Mouse (Mus musculus) mouse embryonic stem cell (cell line): ENCODE data around the gene Galns.

Source experiments
- in situ Hi-C, 2 experiments: fragments of 300-500 bp; cut with MboI; formaldehyde crosslinking; loops; 1 replicate in 1 of 2; 3 replicates in 1 of 2; pipeline ENCODE4 v1.14.3; 2019 to 2020; ENCODE audit warnings: low sequenced_read_pairs in 2 of 2, low pct_unique_long_range_greater_than_20kb in 1 of 2, mixed read lengths in 1 of 2; ENCODE audit not compliant: unreplicated experiment in 1 of 2

Galns gene

GRCm38 (mm10) chr8:122611295-122612133 lies at the start of gene Galns, which contains the start of gene Trappc2l:
Galns (minus strand) TSS chr8:122611463.
Trappc2l (plus strand) TSS chr8:122611640.
- in situ Hi-C loops: no loop called here

GRCm38 (mm10) chr8:122660022-122660421 lies 48.8 kb upstream of the Galns start:
- in situ Hi-C loops: no loop called here

GRCm38 (mm10) chr8:122658807-122659160 lies 47.5 kb upstream of the Galns start:
- in situ Hi-C loops: no loop called here

GRCm38 (mm10) chr8:122658149-122658806 lies 47.0 kb upstream of the Galns start:
- in situ Hi-C loops: no loop called here

GRCm38 (mm10) chr8:122656056-122656999 lies 45.1 kb upstream of the Galns start:
- in situ Hi-C loops: no loop called here

- in situ Hi-C loops: no loop called here
Observed at GRCm38 (mm10) chr8:122654768-122655167, 43.5 kb upstream of the Galns start.

GRCm38 (mm10) chr8:122652643-122653042 lies 41.4 kb upstream of the Galns start:
- in situ Hi-C loops: no loop called here

- in situ Hi-C loops: no loop called here
Observed at GRCm38 (mm10) chr8:122651326-122651921, 40.2 kb upstream of the Galns start.

GRCm38 (mm10) chr8:122648192-122648970 lies 37.1 kb upstream of the Galns start:
- in situ Hi-C loops: no loop called here

- in situ Hi-C loops: no loop called here
Observed at GRCm38 (mm10) chr8:122646337-122646736, 35.1 kb upstream of the Galns start.

- in situ Hi-C loops: no loop called here
Observed at GRCm38 (mm10) chr8:122644175-122644954, 33.1 kb upstream of the Galns start.

- in situ Hi-C loops: no loop called here
Observed at GRCm38 (mm10) chr8:122642071-122642470, 30.8 kb upstream of the Galns start.

- in situ Hi-C loops: no loop called here
Observed at GRCm38 (mm10) chr8:122641406-122641805, 30.1 kb upstream of the Galns start.

- in situ Hi-C loops: no loop called here
Observed at GRCm38 (mm10) chr8:122640825-122641224, 29.6 kb upstream of the Galns start.

- in situ Hi-C loops: no loop called here
Observed at GRCm38 (mm10) chr8:122639521-122640248, 28.4 kb upstream of the Galns start.

GRCm38 (mm10) chr8:122638601-122639000 lies 27.3 kb upstream of the Galns start:
- in situ Hi-C loops: no loop called here
